Mouse (Mus musculus) intestine, embryonic 14.5 days (tissue): ENCODE results near the gene Ubap1. TPM values are rescaled to one million over a fixed set of nuclear protein-coding genes. Genes with fewer than 3 reads are reported as not detected.

Experiments
- ATAC-seq: fragments of 200-750 bp; cut with Nextera tagmentation; replicated peaks from 2 replicates; pipeline ENCODE4 v1.8.0; 2017; ENCODE audit warnings: low read depth, moderate number of reproducible peaks, moderate TSS enrichment, moderate library complexity; ENCODE audit not compliant: low FRiP score, low TSS enrichment
- DNase-seq: peaks from one replicate; pipeline ENCODE4 v3.0.0-alpha.2; 2018; ENCODE audit warnings: low spot score
- H3K27ac ChIP-seq: fragments of 300-500 bp; sonication (generic); 2 replicates; pipeline ENCODE4 v1.5.1; 2014; ENCODE audit warnings: low read depth, mild to moderate bottlenecking, control low read depth
- H3K27me3 ChIP-seq: fragments of 300-500 bp; sonication (generic); replicated peaks from 2 replicates; pipeline ENCODE4 v1.6.1; 2014; ENCODE audit warnings: low read length, control low read depth; ENCODE audit not compliant: control insufficient read depth, insufficient read depth
- H3K36me3 ChIP-seq: fragments of 300-500 bp; sonication (generic); 2 replicates; pipeline ENCODE4 v1.6.1; 2014; ENCODE audit warnings: low read length, control low read depth; ENCODE audit not compliant: control insufficient read depth, insufficient read depth
- H3K4me1 ChIP-seq: fragments of 300-500 bp; sonication (generic); replicated peaks from 2 replicates; pipeline ENCODE4 v1.6.1; 2014; ENCODE audit warnings: low read length, control low read depth, mixed read lengths; ENCODE audit not compliant: control insufficient read depth, insufficient read depth
- H3K4me2 ChIP-seq: fragments of 300-500 bp; sonication (generic); 2 replicates; pipeline ENCODE4 v1.6.1; 2014; ENCODE audit warnings: low read length
- H3K4me3 ChIP-seq: fragments of 300-500 bp; sonication (generic); 2 replicates; pipeline ENCODE4 v1.5.1; 2014; ENCODE audit warnings: low read depth, low read length, control low read depth, mixed read lengths
- H3K9ac ChIP-seq: fragments of 300-500 bp; sonication (generic); 2 replicates; pipeline ENCODE4 v1.6.1; 2014; ENCODE audit warnings: mild to moderate bottlenecking, low read length
- H3K9me3 ChIP-seq: fragments of 300-500 bp; sonication (generic); 2 replicates; pipeline ENCODE4 v1.6.1; 2016; ENCODE audit warnings: low read length, control low read depth; ENCODE audit not compliant: control insufficient read depth
- WGBS: fragments of 180-500 bp; shearing (Covaris S2); extraction: QIAGEN DNeasy Blood & Tissue Kit; methylation state at CpG from one replicate; pipeline ENCODE4 v1.1.7; 2014; 5-methylcytosine and 5-hydroxymethylcytosine counted together
- polyA plus RNA-seq: library from polyadenylated mRNA; unstranded; fragments of >200 nt; fragmentation: Nextera tagmentation; extraction: Ambion mirVana; gene quantifications from 2 replicates; pipeline ENCODE4 v1.2.1, GENCODE M21; 2014

The Ubap1 gene
- polyA plus RNA-seq, 1 experiment from 2014 or later, result 50.5 TPM

DNA sequence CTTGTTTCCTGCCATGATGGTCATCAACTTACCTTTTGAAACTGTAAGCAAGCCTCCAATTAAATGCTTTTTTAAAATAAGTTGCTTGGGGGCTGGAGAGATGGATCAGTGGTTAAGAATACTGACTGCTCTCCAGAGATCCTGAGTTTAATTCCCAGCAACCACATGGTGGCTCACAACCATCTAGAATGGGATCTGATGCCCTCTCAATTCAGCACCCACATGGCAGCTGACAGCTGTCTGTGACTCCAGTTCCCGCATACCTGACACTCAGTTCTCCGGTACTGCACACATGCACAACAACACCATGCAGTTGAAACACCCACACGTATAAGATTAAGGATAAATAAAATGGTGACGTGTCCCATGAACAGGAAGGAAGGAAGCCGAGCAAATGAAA lies 30.5 kb upstream of the Ubap1 start:
- DNase-seq (no peak), ATAC-seq (no peak)
- no peak overlapping the region for H3K4me2 ChIP-seq
- H3K9me3 ChIP-seq, result no peaks in the 10 kb centered on the region
- H3K4me3 ChIP-seq, result no peak overlapping the region
- H3K36me3 ChIP-seq, result no peaks in the 10 kb centered on the region
- H3K4me1 ChIP-seq, result peaks cover 3% of the 10 kb centered on the region
- H3K27ac ChIP-seq, result no peak overlapping the region
- WGBS, result 79% methylated on average over 5 of the region's 5 CpGs
- H3K9ac ChIP-seq, result no peak overlapping the region
- H3K27me3 ChIP-seq, result no peaks in the 10 kb centered on the region

DNA sequence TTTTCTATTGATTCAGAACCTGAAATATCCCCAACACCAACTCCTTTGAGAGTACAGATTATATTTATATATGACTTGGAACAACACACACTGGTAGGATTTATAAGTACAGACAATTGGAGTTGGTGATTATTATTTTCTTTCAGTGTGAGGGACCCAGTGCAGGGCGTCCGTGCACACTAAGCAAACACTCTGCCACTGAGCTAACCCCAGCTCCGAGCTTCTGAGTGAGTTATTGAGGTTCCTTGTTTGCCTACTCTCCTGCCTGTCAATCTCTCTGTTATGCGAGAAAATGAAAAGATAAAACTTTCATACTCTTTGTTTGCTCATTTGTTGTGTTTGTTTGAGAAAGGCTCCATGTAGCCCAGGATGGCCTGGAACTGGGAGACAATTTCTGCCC lies 27.8 kb upstream of the Ubap1 start:
- ATAC-seq (no peak), DNase-seq (no peak)
- 62% methylated on average over 4 of the region's 4 CpGs for WGBS
- Histone ChIP-seq H3K9me3 (no peaks in the 10 kb centered on the region), H3K9ac (no peak overlapping the region), H3K27ac (no peak overlapping the region), H3K27me3 (no peaks in the 10 kb centered on the region), H3K4me2 (no peak overlapping the region), H3K4me1 (no peaks in the 10 kb centered on the region), H3K36me3 (no peaks in the 10 kb centered on the region), H3K4me3 (no peak overlapping the region)

DNA sequence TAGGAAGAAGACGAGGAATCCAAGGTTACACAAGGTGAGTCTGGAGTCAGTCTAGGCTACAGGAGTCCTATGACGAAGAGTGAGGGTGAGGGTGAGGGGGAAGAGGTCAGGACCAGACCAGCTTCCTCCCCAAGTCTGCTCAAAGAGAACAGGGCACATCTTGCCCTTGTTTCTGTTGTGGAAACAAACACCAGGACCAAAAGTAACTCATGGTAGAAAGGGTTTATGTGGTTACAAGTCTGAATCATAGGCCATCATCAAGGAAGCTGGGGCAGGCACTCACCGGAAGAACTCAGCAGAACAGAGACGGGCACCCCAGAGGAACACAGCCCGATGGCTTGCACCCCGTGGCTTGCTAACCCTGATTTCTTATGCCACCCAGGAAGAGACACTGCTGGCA lies 21.9 kb upstream of the Ubap1 start:
- Histone ChIP-seq H3K4me1 (no peaks in the 10 kb centered on the region), H3K4me3 (no peak overlapping the region), H3K9me3 (no peaks in the 10 kb centered on the region), H3K27me3 (no peaks in the 10 kb centered on the region), H3K36me3 (no peaks in the 10 kb centered on the region), H3K27ac (no peak overlapping the region), H3K9ac (no peak overlapping the region), H3K4me2 (no peak overlapping the region)
- 86% methylated on average over 6 of the region's 6 CpGs for WGBS
- DNase-seq (no peak), ATAC-seq (no peak)

DNA sequence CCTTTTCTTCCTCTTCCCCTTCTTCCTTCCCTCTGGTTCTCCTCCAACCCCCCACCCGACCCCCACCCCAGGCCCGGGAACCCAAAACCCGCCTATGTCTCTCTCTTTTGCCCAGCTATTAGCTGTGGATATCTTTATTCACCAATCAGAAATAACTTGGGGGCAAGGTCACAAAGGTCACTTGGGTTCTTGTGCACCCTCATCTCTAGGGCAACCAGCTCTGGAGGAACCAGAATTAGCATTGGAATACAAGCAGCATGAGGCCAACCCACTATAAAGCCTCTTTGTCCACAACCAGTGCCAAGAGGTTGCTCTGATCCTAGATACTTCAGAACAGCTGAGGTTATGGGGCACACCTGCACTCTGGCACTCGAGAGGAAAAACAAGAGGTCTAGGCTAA lies 19.3 kb upstream of the Ubap1 start:
- Histone ChIP-seq H3K27me3 (no peaks in the 10 kb centered on the region), H3K27ac (no peak overlapping the region), H3K4me3 (no peak overlapping the region), H3K4me2 (no peak overlapping the region), H3K9ac (no peak overlapping the region), H3K9me3 (no peaks in the 10 kb centered on the region), H3K4me1 (no peaks in the 10 kb centered on the region), H3K36me3 (no peaks in the 10 kb centered on the region)
- 58% methylated on average over 4 of the region's 4 CpGs for WGBS
- DNase-seq, result no peak
- no peak for ATAC-seq

DNA sequence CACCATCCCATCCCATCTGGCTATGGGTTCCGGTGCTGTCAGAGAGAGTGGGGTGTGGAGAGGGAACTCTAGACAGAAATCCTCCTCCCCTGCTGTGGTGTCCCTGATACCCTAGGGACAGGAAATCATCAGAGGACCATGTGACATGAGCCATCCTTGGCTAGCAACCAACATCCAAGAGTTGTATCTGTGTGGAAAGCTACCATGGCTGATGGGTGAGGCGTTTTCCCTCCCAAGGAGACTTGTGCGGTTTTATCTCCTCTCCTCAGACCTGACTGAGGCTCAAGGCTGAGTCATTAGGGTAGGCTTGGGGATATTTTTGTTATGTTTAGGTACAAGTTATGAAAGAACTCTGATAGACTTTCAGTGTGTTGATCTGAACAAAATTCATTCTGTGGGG lies 17.7 kb upstream of the Ubap1 start:
- no peak overlapping the region for H3K9ac ChIP-seq
- H3K27ac ChIP-seq, result no peak overlapping the region
- DNase-seq, result no peak
- H3K27me3 ChIP-seq, result no peaks in the 10 kb centered on the region
- no peaks in the 10 kb centered on the region for H3K36me3 ChIP-seq
- H3K4me3 ChIP-seq, result no peak overlapping the region
- no peak overlapping the region for H3K4me2 ChIP-seq
- ATAC-seq, result no peak
- no peaks in the 10 kb centered on the region for H3K9me3 ChIP-seq
- WGBS, result 75% methylated on average over 3 of the region's 3 CpGs
- no peaks in the 10 kb centered on the region for H3K4me1 ChIP-seq

DNA sequence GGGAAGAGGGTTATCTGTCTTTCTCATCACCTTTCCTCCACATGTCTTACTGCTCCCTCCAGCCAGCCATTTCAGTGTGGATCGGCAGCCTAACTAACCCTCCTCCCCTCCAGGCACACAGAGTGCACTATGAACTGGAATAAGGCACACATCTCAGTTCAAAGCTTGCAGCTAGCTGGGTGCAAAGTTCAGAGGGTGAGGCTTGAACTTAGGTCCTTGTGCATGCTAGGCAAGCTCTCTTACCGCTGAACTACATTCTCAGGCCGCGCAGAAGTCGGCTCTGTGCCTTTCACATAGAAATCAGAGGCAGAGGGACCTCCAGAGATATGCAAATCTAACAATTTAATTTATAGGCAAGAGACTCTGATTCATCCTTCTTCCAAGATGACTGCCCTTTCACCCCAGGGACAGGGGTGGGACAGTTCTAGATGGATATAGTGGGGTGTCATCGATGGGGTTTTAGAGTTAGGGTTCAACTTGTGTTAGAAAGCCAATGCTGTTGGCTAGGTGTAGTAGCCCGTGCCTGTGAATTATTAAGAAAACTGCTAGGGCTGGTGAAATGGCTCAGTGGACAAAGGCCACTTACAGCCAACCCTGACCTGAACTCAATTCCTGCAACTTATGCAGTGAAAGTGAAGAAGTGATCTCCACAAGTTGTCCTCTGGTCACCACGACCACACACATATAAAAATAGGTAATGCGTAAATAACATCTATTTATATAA lies 16.9 kb upstream of the Ubap1 start:
- H3K27me3 ChIP-seq, result no peaks in the 10 kb centered on the region
- H3K9ac ChIP-seq, result no peak overlapping the region
- ATAC-seq, result no peak
- no peak overlapping the region for H3K4me2 ChIP-seq
- no peaks in the 10 kb centered on the region for H3K9me3 ChIP-seq
- H3K27ac ChIP-seq, result 0 out of 2 replicates have a peak overlapping the region, but pooled peaks have one; percentile 8
- no peaks in the 10 kb centered on the region for H3K36me3 ChIP-seq
- WGBS, result 80% methylated on average over 9 of the region's 9 CpGs
- no peak overlapping the region for H3K4me3 ChIP-seq
- no peaks in the 10 kb centered on the region for H3K4me1 ChIP-seq
- no peak for DNase-seq

DNA sequence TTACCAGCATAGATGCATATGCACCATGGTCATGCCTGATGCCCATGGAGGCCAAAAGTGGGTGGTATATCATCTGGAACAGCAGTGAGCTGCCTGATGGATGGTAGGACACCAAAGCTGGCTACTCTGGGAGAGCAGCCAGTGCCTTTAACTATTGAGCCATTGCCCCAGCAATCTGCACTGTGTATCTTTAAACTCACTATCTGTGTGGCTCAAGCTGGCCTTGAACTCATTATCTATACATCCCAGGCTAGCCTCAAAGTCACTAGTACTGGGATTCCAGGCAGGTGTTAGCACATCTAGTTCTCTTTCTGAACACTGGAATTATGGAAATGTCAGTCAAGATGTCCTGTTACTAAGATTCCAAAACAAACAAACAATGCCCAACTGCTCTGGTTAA lies 12.2 kb upstream of the Ubap1 start:
- Histone ChIP-seq H3K4me2 (no peak overlapping the region), H3K4me1 (no peaks in the 10 kb centered on the region), H3K4me3 (no peak overlapping the region), H3K27ac (no peak overlapping the region), H3K9ac (no peak overlapping the region), H3K36me3 (no peaks in the 10 kb centered on the region), H3K27me3 (no peaks in the 10 kb centered on the region), H3K9me3 (no peaks in the 10 kb centered on the region)
- ATAC-seq (no peak), DNase-seq (no peak)

DNA sequence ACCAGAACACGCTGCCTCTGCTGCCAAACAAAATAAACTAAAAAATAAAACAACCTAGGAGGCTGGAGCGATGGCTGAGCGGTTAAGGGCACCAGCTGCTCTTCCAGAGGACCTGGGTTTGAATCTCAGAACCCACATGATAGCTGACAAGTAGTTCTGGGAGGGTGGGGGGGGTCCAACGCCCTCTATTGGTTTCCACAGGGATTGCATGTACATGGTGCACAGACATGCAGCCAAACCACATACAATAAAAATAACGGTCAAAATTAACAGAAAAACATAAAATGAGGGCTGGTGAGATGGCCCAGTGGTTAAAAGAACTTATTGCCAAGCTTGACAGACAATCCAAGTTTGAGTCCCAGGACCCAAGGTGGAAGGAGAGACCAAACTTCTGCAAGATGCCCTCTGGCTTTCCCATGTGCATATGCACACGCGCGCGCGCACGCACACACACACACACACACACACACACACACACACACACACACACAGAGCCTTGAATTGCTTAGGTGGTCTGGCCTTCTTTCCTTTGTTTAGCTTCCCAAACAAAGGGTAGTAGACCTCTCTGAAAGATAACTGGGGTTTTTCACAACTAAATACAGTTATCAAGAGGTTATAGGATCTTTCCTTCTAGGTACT lies 7.8 kb upstream of the Ubap1 start:
- no peak for ATAC-seq
- H3K9me3 ChIP-seq, result no peaks in the 10 kb centered on the region
- no peaks in the 10 kb centered on the region for H3K36me3 ChIP-seq
- H3K4me3 ChIP-seq, result no peak overlapping the region
- no peaks in the 10 kb centered on the region for H3K27me3 ChIP-seq
- no peak overlapping the region for H3K27ac ChIP-seq
- no peak overlapping the region for H3K4me2 ChIP-seq
- H3K9ac ChIP-seq, result no peak overlapping the region
- H3K4me1 ChIP-seq, result no peaks in the 10 kb centered on the region
- DNase-seq, result no peak
- 76% methylated on average over 11 of the region's 11 CpGs for WGBS

DNA sequence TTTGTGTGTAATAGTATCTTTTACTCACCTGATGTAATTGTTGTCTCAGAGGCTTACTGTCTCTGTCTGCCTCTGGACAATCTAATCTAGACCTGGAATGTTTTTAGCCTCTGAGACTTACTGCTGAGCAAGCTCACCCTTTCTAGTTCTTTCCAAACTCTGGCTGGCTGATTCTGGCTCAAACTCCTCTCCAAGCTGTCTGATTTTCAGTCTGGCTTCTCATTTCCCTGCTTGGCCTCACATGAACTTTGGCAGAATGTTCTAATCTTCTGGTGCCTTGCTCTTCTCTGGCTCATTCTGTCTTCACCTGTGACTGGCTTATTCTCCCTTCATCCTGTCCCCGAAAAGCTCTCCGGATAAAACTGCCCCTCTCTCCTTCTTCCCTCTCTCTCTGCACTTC lies 2.8 kb upstream of the Ubap1 start:
- WGBS, result 75% methylated on average over 2 of the region's 2 CpGs
- Histone ChIP-seq H3K4me1 (peaks cover 8% of the 10 kb centered on the region), H3K4me2 (no peak overlapping the region), H3K9ac (no peak overlapping the region), H3K27ac (no peak overlapping the region), H3K36me3 (no peaks in the 10 kb centered on the region), H3K4me3 (no peak overlapping the region), H3K27me3 (no peaks in the 10 kb centered on the region), H3K9me3 (no peaks in the 10 kb centered on the region)
- DNase-seq (no peak), ATAC-seq (no peak)
